Mouse (Mus musculus) gastrocnemius, postnatal 10 days (tissue): ENCODE measurements around the gene Dock6. TPM values are rescaled to one million over a fixed set of nuclear protein-coding genes. Genes with fewer than 3 reads are reported as not detected.

Source experiments
- microRNA-seq, 2 experiments: library from miRNA; unstranded; fragments of <30 nt; microRNA quantifications; one replicate each; pipeline ENCODE4 v1.2.0; 2021
- total RNA-seq, 2 experiments: library from RNA; stranded (reverse); gene quantifications; 2 replicates each; pipeline ENCODE4 v1.2.3; 2021

The Dock6 gene
- total RNA-seq, 2 experiments from 2014 or later: 26.9 to 32.9 TPM

Small RNAs within 50 kb of the gene (microRNA-seq; reads per million reads assigned to microRNA genes)
- gene Mir7083: 3.3 to 3.8 reads per million in 2 experiments

Other genes starting within 250 kb of the Dock6 start
- 10 to 100 TPM; 52.4 to 58.3 TPM for gene Smarca4, start 236.5 kb downstream of the Dock6 start, total RNA-seq
- gene Ldlr, start 129.2 kb downstream of the Dock6 start, total RNA-seq: 10 to 100 TPM; 11.4 to 11.8 TPM
- gene Spc24, start 92.3 kb downstream of the Dock6 start, total RNA-seq: 1 to 10 TPM; 6.1 to 7.3 TPM
- 10 to 100 TPM; 27.4 to 31.6 TPM for gene Kank2, start 53.9 kb downstream of the Dock6 start, total RNA-seq
- under 1 TPM in 1 of 2 experiments, not detected in 1; 0.43 TPM for gene Angptl8, start 17.1 kb downstream of the Dock6 start, total RNA-seq
- gene Rab3d, start 65.6 kb upstream of the Dock6 start, total RNA-seq: 1 to 10 TPM; 5.4 to 6.2 TPM
- under 1 TPM; 0.45 to 0.97 TPM for gene Ccdc159, start 74.8 kb upstream of the Dock6 start, total RNA-seq
- gene Tmem205, start 74.9 kb upstream of the Dock6 start, total RNA-seq: 10 to 100 TPM; 13.0 to 16.9 TPM
- 1 to 10 TPM; 2.3 to 3.3 TPM for gene Plppr2, start 84.4 kb upstream of the Dock6 start, total RNA-seq
- gene Swsap1, start 103.1 kb upstream of the Dock6 start, total RNA-seq: 1 to 10 TPM; 3.1 to 3.6 TPM
- 1 to 10 TPM; 3.8 to 5.5 TPM for gene Epor, start 110.9 kb upstream of the Dock6 start, total RNA-seq
- under 1 TPM; 0.47 to 0.75 TPM for gene Rgl3, start 136.8 kb upstream of the Dock6 start, total RNA-seq
- gene Ccdc151, start 150.0 kb upstream of the Dock6 start, total RNA-seq: not detected
- gene Prkcsh, start 150.2 kb upstream of the Dock6 start, total RNA-seq: 10 to 100 TPM; 35.4 to 41.7 TPM
- under 1 TPM; 0.28 to 0.41 TPM for gene Elavl3, start 199.4 kb upstream of the Dock6 start, total RNA-seq
- gene Gm49318, start 218.6 kb upstream of the Dock6 start, total RNA-seq: not detected
- 1 to 10 TPM; 3.1 to 4.6 TPM for gene Zfp653, start 218.7 kb upstream of the Dock6 start, total RNA-seq
- 10 to 100 TPM; 51.8 to 58.5 TPM for gene Ecsit, start 232.8 kb upstream of the Dock6 start, total RNA-seq
- gene Cnn1, start 246.6 kb upstream of the Dock6 start, total RNA-seq: 1 to 10 TPM; 4.4 to 5.5 TPM